Mouse (Mus musculus) naive thymus-derived CD4-positive, alpha-beta T cell, adult 2 months (primary cell): ENCODE measurements around the gene Cdk13.

Source experiments
- DNase-seq: peaks from one replicate; pipeline ENCODE4 v3.0.0-alpha.2; 2011; ENCODE audit warnings: low read depth

The Cdk13 gene

DNA sequence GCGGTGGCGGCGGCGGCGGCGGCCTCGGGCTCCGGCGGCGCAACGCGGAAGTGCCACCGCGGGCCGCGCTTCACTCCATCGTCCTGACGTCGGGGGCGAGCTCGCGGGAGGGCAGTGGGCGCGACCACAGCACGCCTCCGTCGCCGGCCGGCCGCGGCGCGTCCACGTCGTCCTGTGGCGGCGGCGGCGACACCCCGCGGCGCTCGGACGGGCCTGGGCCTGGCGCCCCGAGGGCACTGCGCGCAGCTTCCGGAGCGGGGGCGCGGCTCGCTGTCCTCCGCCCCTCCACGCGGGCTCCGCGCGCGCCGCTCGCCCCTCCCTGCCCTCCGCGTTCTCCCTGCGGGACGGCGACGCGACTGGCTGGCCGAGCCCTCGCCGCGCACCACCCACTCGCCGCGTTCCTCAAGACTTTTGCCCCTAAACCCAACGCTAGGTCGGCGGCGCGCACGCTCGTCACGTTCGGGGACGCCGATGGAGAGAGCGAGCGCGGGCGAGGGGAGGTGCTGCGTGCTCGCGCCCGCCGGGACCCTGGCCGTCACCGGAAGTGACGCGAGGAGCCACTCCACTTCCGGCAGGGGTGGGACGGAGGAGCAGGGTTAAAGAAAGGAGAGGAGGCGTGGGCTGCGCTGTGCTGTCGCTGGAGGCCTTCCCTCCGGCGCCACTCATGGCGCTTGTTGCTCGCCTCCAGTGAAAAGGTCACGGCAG, at the start of gene Cdk13:
Cdk13 (minus strand) TSS at position 189 of the 705 bp plus-strand sequence.
- peak; percentile 99 for DNase-seq

DNA sequence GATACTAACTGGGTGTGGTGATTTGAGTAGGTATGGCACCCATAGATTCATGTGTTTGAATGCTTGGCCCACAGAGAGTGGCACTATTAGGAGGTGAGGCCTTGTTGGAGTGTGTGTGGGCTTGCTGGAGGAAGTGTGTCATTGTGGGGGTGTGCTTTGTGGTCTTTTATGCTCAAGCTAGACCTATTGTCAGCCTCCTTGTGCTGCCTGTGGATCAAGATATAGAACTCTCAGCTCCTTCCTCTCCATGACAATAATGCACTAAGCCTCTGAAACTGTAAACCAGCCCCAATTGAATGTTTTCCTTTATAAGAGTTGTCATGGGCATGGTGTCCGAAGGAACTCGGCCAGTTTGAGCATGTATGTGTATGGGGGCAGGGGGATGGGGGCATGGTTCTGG, 38.4 kb upstream of the Cdk13 start:
- DNase-seq, result no peak

DNA sequence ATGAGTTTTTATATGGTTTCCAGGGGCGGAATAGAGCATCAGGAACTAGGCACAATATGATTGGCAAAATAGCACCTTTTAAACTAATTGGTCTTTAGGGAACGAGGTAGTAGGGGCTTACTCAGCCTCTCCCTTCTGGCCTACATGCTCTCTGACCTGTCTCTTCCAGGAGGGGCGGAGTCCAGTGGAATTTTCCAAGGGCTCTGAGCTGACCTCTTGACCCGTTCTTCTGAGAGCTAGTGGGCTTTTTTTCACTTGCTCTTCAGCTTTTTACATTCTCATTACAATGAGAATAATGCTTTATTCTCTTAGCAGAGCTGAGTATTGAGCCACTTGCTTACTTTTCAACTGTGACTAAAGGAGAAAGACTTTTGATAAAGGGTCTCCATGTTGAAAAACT, 37.9 kb upstream of the Cdk13 start:
- DNase-seq, result no peak

DNA sequence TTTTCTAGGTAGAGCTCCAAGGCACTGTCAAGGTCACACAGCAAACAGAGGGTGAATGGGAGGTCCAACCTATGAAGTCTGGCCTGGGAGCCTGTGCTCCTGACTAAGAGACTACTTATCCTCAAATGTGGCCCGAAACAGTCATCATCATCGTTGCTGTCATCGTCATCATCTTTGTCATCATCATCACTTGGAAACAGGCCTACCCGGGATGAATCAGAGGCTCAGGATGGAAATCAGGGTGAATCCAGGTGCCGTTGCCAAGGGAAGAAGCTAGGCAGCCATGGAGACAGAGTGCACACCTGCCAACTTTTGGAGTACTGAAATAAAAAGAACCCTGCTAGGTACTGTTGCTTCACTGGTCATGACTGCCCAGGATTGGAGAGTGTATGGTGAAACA, 34.2 kb upstream of the Cdk13 start:
- DNase-seq, result no peak

- DNase-seq, result peak; percentile 73
Observed at GRCm38 (mm10) chr13:17838484-17838851, 33.6 kb upstream of the Cdk13 start.

GRCm38 (mm10) chr13:17837610-17838483, 33.0 kb upstream of the Cdk13 start:
- DNase-seq, result peak; percentile 48

- no peak for DNase-seq
Observed at GRCm38 (mm10) chr13:17836808-17837207, 31.9 kb upstream of the Cdk13 start.

DNA sequence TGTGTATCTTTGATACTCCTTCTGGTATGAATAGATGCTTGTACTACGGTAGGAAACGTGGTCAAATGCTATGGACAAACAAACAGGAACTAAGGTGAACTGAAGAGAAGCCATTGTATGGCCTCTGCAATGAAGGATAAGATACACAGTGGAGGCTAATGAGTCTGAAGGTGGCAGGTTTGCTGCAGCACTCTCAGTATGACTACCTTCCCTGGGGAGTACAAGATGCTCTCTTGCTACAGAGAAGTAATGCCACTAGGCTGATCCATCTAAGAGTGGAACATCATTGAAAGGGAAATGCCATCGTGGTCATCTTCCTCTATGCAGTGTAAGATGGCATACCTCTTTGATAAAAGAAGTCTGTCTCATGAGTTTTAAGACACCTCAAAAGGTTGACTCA, 28.0 kb upstream of the Cdk13 start:
- DNase-seq, result no peak

GRCm38 (mm10) chr13:17817226-17817625, 12.3 kb upstream of the Cdk13 start:
- no peak for DNase-seq

- DNase-seq, result no peak
Observed at GRCm38 (mm10) chr13:17805614-17805975, 698 bp upstream of the Cdk13 start.

- DNase-seq, result peak; percentile 63
Observed at GRCm38 (mm10) chr13:17804058-17804841, 647 bp downstream of the Cdk13 start.

- DNase-seq, result peak; percentile 76
Observed at GRCm38 (mm10) chr13:17803331-17804057, 1.4 kb downstream of the Cdk13 start.

- DNase-seq, result no peak
Observed at GRCm38 (mm10) chr13:17802880-17803279, 2.0 kb downstream of the Cdk13 start.

GRCm38 (mm10) chr13:17799735-17800134, 5.2 kb downstream of the Cdk13 start:
- DNase-seq, result no peak

- no peak for DNase-seq
Observed at GRCm38 (mm10) chr13:17795757-17796456, 9.0 kb downstream of the Cdk13 start.

GRCm38 (mm10) chr13:17783643-17784042, 21.3 kb downstream of the Cdk13 start:
- DNase-seq, result no peak

- no peak for DNase-seq
Observed at GRCm38 (mm10) chr13:17779923-17780322, 25.0 kb downstream of the Cdk13 start.

DNA sequence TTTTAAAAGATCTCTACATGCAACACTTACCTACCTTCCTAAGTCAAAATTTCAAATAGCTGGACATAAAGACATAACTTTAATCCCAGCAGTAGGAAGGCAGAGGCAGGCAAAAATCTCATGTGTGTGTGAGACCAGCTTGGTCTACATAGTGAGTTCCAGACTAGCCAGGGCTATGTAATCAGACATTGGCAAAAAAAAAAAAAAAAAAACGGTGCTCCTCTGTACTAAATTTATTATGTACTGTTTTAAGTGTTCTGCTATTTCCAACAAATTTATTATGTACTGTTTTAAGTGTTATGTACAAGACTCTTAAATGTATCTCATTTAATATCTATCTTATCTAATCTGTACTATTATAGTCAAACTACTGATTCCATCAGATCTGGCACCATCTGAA, 28.6 kb downstream of the Cdk13 start:
- DNase-seq, result no peak

DNA sequence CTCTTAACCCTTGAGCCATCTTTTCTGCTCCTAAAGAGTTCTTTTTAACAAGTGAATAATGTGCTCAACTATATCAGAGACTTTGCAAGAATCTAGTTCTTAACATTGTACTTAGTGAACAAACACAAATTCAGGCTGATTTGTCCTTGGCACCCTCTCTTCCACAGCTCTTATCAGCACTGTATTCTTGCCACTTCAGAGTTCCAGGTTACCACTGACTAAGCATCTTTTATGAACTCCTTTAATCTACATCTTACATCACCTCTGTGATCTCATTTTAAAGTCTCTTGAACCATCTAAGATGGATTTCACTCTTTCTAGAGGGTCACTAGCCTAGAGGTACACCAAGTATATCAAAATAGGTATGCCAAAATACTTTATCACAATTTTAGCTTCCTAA, 29.5 kb downstream of the Cdk13 start:
- no peak for DNase-seq

DNA sequence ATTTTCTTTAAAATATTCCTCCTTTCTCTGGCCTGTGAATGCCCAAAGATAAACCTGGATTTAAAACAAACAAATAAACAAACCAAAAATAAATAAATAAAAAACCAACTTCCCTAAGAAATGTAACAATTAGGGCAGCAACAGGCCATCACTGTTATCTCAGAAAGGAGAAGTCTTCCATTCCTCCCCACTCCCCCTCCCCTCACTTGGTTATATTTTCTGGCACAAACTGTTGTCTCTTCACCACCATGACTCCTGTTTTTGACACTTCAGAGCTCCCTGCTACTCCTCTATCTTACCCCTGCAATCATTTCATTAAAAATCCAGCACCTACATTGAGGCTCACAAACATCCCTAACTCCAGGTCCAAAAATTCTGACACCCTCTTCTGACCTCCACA, 31.8 kb downstream of the Cdk13 start:
- DNase-seq, result no peak

DNA sequence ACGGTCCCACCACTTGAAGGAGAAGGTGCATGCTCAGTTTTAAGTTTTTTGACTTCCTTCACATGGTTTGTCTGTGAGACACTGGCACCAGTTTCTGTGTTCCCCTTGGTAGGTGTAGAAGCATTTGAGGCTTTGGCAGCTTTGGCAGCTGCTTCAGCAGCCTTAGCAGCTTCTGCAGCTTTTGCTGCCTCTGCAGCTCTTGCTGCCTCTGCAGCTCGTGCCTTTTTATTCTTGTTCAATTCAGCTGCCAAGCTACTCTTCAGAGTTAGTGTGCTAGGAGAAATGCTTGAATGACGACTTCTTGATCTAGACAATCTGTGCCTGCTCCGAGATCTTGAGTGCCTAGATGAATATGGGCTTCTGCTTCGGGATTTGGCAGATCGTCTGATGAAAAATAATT, 32.3 kb downstream of the Cdk13 start:
- DNase-seq, result no peak
